Mouse (Mus musculus) testis, adult 2 months (tissue): ENCODE results near the gene Wdr1. TPM values are rescaled to one million over a fixed set of nuclear protein-coding genes. Genes with fewer than 3 reads are reported as not detected.

Experiments
- H3K27ac ChIP-seq: fragments of 200-500 bp; 2 replicates; pipeline ENCODE4 v1.5.1; 2012; ENCODE audit warnings: low read depth, low read length; ENCODE audit not compliant: control insufficient read depth, insufficient read depth
- H3K27me3 ChIP-seq: fragments of 200-500 bp; 2 replicates; pipeline ENCODE4 v1.6.1; 2012; ENCODE audit warnings: mild to moderate bottlenecking, low read length, moderate library complexity; ENCODE audit not compliant: control insufficient read depth, insufficient read depth
- H3K36me3 ChIP-seq: fragments of 200-500 bp; 2 replicates; pipeline ENCODE4 v1.6.1; 2012; ENCODE audit warnings: mild to moderate bottlenecking, low read length; ENCODE audit not compliant: control insufficient read depth, insufficient read depth
- H3K4me1 ChIP-seq: fragments of 200-500 bp; 2 replicates; pipeline ENCODE4 v1.6.1; 2012; ENCODE audit warnings: low read length; ENCODE audit not compliant: control insufficient read depth, insufficient read depth
- H3K4me3 ChIP-seq: fragments of 200-500 bp; 2 replicates; pipeline ENCODE4 v1.5.1; 2012; ENCODE audit warnings: low read depth, mild to moderate bottlenecking, low read length, moderate library complexity, mixed read lengths; ENCODE audit not compliant: control insufficient read depth
- CTCF ChIP-seq: fragments of 200-500 bp; IDR thresholded peaks from 2 replicates; pipeline ENCODE4 v1.5.1; 2012; ENCODE audit warnings: low read depth, mild to moderate bottlenecking, inconsistent platforms, low read length, moderate library complexity; ENCODE audit not compliant: control insufficient read depth, insufficient read depth, insufficient replicate concordance
- POLR2A ChIP-seq: fragments of 200-500 bp; IDR thresholded peaks from 2 replicates; pipeline ENCODE4 v1.6.1; 2012; ENCODE audit warnings: low read depth, mild to moderate bottlenecking, inconsistent platforms, low read length, moderate library complexity; ENCODE audit not compliant: control insufficient read depth
- polyA plus RNA-seq: library from polyadenylated mRNA; depleted of rRNA; stranded (reverse); fragments of >200 nt; gene quantifications from 2 replicates; pipeline ENCODE4 v1.2.3, GENCODE M21; 2012

Wdr1 gene
- polyA plus RNA-seq, 1 experiment: 113 TPM

DNA sequence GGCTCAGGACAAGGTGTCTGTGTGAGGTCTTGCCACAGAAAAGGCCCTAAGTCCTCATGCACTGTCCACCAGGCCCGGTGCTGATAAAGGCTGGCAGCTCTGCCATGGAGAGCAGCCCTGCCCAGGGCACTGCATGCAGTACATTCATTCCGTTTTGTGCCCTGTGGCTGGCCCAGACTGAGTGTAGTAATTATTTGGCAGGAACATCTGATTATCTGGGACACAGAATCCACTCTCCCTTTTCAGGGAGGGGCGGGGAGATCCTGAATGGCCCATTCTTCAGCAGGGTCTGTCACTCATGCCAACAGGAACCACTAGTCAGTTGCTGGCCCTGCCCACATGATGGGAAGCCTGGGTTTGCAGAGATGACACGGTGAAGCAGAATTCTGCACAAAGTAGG lies 30.9 kb downstream of the Wdr1 start:
- Histone ChIP-seq H3K27ac (no peak overlapping the region), H3K27me3 (no peaks in the 10 kb centered on the region), H3K36me3 (no peaks in the 10 kb centered on the region), H3K4me3 (no peak overlapping the region), H3K4me1 (no peaks in the 10 kb centered on the region)
- no peak for TF ChIP-seq POLR2A
- no peak for TF ChIP-seq CTCF

DNA sequence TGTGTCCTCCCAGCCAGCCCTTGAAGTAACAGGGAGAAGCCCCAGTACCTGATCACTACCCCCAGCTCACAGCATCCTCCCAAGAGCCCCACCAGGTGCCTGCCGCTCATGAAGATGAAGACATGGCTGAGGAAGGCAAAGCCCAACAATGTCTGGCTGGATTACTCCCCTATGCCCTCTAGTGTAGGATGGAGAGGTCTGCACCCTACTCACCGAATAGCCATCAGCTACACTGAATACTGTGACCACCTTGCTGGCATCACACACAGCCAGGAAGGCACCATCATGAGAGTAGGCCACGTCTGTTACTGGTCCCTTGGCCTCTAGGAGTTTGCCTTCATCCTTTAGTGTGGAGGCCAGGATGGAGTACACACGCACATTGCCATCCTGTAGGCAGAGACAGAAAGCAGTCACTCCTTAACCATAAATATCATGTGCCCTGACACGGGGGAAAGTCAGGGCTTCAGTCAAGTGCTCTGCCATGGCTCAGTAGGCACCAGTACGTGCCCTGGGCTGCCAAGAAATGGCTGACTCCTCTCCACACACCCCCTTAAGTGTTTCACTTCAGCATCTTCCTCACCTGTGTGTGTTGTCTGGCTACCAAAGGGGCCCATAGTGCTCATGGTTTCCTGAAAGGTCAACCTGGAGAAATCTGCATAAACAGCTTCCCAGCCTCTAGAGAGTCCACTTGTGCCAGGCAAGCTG lies 33.1 kb downstream of the Wdr1 start:
- TF ChIP-seq CTCF (no peak), POLR2A (no peak)
- Histone ChIP-seq H3K4me1 (no peaks in the 10 kb centered on the region), H3K36me3 (no peaks in the 10 kb centered on the region), H3K4me3 (no peak overlapping the region), H3K27ac (no peak overlapping the region), H3K27me3 (no peaks in the 10 kb centered on the region)

DNA sequence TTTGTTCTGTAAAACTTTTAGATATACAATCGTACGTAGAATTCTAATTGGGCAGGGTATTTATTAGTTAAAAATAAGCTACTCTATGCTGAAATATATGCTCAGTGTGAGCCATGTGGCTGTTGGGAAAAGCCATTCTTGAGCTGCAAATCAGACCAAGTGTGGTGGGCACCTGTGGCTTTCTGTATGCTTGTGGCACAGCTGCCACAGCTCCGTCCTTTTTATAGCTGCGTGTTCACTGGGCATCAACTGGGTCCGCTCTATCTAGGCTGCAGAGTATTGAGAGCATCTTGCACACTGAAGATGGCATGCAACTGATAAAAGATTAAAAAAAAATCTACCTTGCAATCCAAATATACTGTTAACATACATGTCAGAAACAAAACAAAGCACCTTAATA lies 40.0 kb downstream of the Wdr1 start:
- no peaks in the 10 kb centered on the region for H3K36me3 ChIP-seq
- no peak overlapping the region for H3K27ac ChIP-seq
- no peaks in the 10 kb centered on the region for H3K27me3 ChIP-seq
- no peak overlapping the region for H3K4me3 ChIP-seq
- TF ChIP-seq POLR2A: no peak
- TF ChIP-seq CTCF: no peak
- H3K4me1 ChIP-seq: no peaks in the 10 kb centered on the region

DNA sequence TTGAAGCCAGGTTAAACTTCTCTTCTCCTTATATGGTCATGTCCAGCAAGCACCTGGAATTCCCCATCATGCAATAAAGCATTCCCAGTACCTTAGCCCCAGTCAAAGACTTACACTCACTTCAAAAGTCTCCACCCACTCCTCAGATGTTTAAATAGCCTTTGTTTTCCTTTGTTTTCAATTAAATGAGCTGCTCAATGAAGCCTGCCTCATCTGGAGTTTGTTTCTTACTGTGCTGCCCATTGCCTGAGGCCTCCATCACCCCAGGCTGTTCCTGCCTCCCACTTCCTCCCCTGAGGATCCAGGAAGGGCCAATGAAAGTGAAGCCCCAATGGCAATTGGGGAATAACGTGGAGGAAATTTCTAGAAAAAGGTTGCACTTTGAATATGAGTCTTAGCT lies 42.2 kb downstream of the Wdr1 start:
- no peak for TF ChIP-seq CTCF
- TF ChIP-seq POLR2A: no peak
- Histone ChIP-seq H3K27ac (no peak overlapping the region), H3K27me3 (no peaks in the 10 kb centered on the region), H3K4me3 (peak overlapping the region; percentile 62), H3K4me1 (no peaks in the 10 kb centered on the region), H3K36me3 (no peaks in the 10 kb centered on the region)

DNA sequence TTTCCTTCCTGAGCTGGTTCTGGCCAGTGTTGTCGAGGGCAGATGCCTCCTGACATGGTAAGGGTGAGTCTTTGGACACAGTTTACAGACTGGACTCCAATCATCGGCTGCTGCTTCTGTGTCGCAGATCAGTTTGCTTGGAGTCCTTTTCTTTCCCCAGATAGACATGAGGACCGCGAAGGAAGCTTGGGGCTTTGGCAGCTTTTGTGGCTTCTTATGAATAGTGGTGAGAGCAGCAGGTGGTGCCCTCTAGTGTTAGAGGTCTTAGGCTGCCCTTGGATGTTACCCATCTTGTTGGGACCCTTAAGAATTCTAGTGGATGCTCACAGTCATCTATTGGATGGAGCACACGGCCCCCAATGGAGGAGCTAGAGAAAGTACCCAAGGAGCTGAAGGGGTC lies 46.8 kb downstream of the Wdr1 start:
- Histone ChIP-seq H3K27me3 (no peaks in the 10 kb centered on the region), H3K36me3 (no peaks in the 10 kb centered on the region), H3K4me1 (no peaks in the 10 kb centered on the region), H3K4me3 (no peak overlapping the region), H3K27ac (no peak overlapping the region)
- TF ChIP-seq POLR2A (no peak), CTCF (no peak)

DNA sequence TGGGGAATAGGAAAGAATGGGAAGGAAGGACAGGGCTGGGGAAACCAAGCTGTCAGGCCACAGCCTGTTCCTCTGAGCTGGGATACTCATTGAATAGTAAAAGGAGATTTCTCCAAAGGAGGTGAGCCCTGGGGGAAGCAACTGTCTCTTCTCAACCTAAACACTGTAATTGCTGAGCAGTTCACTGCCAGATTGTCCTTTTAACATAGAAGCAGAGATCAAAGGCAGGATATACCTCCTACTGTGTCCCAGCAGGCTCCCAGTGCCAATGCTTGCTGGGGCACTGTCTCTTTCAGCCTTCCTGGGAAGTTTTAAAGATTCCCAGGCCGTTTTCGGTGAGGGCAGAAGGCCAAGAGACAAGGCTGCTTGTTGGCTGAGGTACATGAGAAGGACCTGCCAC lies 50.0 kb downstream of the Wdr1 start:
- Histone ChIP-seq H3K4me1 (no peaks in the 10 kb centered on the region), H3K27ac (no peak overlapping the region), H3K27me3 (no peaks in the 10 kb centered on the region), H3K36me3 (no peaks in the 10 kb centered on the region), H3K4me3 (no peak overlapping the region)
- no peak for TF ChIP-seq POLR2A
- no peak for TF ChIP-seq CTCF

DNA sequence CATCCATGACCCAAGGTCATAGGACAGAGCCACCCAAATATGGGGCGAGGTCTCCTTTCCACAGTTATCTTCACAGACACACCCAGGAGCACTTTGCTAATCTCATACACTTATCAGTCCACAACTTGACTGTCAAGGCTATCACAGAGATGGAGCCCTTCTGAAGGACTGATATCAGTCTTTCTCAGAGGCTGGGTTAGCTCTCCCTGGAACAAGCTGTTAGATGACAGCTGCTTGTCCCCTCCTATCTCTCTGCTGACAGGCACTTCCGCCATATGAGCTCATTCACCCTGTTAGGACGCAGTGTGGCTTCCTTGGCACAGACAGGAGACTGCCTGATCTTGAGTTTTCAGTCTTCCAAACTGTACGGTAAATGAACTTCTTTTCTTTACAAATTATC lies 53.5 kb downstream of the Wdr1 start:
- H3K27me3 ChIP-seq: no peaks in the 10 kb centered on the region
- no peak overlapping the region for H3K27ac ChIP-seq
- no peaks in the 10 kb centered on the region for H3K36me3 ChIP-seq
- no peak overlapping the region for H3K4me3 ChIP-seq
- TF ChIP-seq CTCF (no peak), POLR2A (no peak)
- no peaks in the 10 kb centered on the region for H3K4me1 ChIP-seq

DNA sequence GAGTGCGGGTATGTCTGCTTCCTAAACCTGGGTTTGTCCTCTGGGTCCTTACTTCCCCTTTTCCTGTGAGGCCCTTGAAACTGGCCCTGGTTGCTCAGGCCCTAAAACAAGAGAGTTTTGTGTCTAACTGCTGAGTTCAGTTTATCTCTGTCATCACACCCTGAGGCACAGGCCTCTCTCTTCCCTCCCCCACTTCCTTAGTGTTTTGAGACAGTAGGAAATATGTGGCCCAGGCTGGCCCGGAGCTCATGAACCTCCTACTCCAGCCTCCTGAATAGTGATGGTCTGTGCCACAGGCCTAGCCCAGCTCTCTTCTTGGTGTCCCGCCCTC lies 57.6 kb downstream of the Wdr1 start:
- H3K36me3 ChIP-seq: no peaks in the 10 kb centered on the region
- no peak overlapping the region for H3K4me3 ChIP-seq
- TF ChIP-seq CTCF (no peak), POLR2A (no peak)
- H3K4me1 ChIP-seq: no peaks in the 10 kb centered on the region
- H3K27me3 ChIP-seq: no peaks in the 10 kb centered on the region
- H3K27ac ChIP-seq: no peak overlapping the region
